Mouse (Mus musculus) intestine, embryonic 15.5 days (tissue): ENCODE data around the gene Prim2. TPM values are rescaled to one million over a fixed set of nuclear protein-coding genes. Genes with fewer than 3 reads are reported as not detected.

ENCODE experiments used
- ATAC-seq: fragments of 200-750 bp; cut with Nextera tagmentation; 2 replicates; pipeline ENCODE4 v1.8.0; 2017; ENCODE audit warnings: moderate TSS enrichment, moderate library complexity
- H3K27ac ChIP-seq: fragments of 300-500 bp; sonication (generic); 2 replicates; pipeline ENCODE4 v1.5.1; 2015; ENCODE audit warnings: mild to moderate bottlenecking, inconsistent platforms
- H3K27me3 ChIP-seq: fragments of 300-500 bp; sonication (generic); replicated peaks from 2 replicates; pipeline ENCODE4 v1.6.1; 2015; ENCODE audit warnings: inconsistent platforms
- H3K36me3 ChIP-seq: fragments of 300-500 bp; sonication (generic); 2 replicates; pipeline ENCODE4 v1.6.1; 2015; ENCODE audit warnings: inconsistent platforms
- H3K4me1 ChIP-seq: fragments of 300-500 bp; sonication (generic); replicated peaks from 2 replicates; pipeline ENCODE4 v1.6.1; 2015; ENCODE audit warnings: inconsistent platforms
- H3K4me2 ChIP-seq: fragments of 300-500 bp; sonication (generic); replicated peaks from 2 replicates; pipeline ENCODE4 v1.6.1; 2015; ENCODE audit warnings: mild to moderate bottlenecking, inconsistent platforms
- H3K4me3 ChIP-seq: fragments of 300-500 bp; sonication (generic); replicated peaks from 2 replicates; pipeline ENCODE4 v1.5.1; 2015; ENCODE audit warnings: inconsistent platforms
- H3K9ac ChIP-seq: fragments of 300-500 bp; sonication (generic); 2 replicates; pipeline ENCODE4 v1.6.1; 2015; ENCODE audit warnings: inconsistent platforms
- H3K9me3 ChIP-seq: fragments of 300-500 bp; sonication (generic); 2 replicates; pipeline ENCODE4 v1.6.1; 2016; ENCODE audit warnings: inconsistent platforms
- WGBS: fragments of 180-500 bp; shearing (Covaris S2); methylation state at CpG from one replicate; pipeline ENCODE4 v1.1.7; 2015; 5-methylcytosine and 5-hydroxymethylcytosine counted together
- polyA plus RNA-seq: library from polyadenylated mRNA; unstranded; fragments of >200 nt; fragmentation: Nextera tagmentation; extraction: Ambion mirVana; gene quantifications from 2 replicates; pipeline ENCODE4 v1.2.1, GENCODE M21; 2015

Gene Prim2
- polyA plus RNA-seq, result 29.7 and 30.8 TPM in 2 replicates

- Histone ChIP-seq H3K9me3 (no peaks in the 10 kb centered on the region), H3K4me3 (peak within 1 kb of the TSS; percentile 55), H3K36me3 (no peaks in the 10 kb centered on the region; the same call in 1 of the 2 replicates), H3K9ac (peak within 1 kb of the TSS; percentile 69), H3K27ac (peak within 1 kb of the TSS; percentile 76), H3K4me2 (peak within 1 kb of the TSS; percentile 93), H3K4me1 (peaks cover 2% of the 10 kb centered on the region; the same call in 1 of the 2 replicates), H3K27me3 (no peaks in the 10 kb centered on the region)
- ATAC-seq, result peak; percentile 93
- under 1% methylated on average over 26 of the region's 26 CpGs for WGBS
Measured at GRCm38 (mm10) chr1:33669708-33670141, at the start of gene Prim2. Gene Prim2 (minus strand): TSS chr1:33669795.

DNA sequence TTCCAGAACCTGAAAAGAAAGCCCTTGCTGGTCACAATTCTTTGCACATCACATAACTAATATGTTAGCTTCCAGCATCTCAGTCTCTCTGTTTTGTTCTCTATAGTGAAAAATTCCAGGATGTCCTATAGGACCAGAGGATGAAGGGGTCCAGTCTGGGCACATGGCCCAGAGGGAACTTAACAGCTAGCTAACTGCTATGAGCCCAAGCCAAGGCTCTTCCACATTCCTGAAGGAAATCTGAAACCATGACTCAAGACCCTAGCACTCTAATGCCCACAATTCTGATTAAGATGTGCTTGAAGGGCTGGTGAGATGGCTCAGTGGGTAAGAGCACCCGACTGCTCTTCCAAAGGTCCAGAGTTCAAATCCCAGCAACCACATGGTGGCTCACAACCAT, 48.0 kb upstream of the Prim2 start:
- no peaks in the 10 kb centered on the region for H3K36me3 ChIP-seq
- no peak overlapping the region for H3K4me2 ChIP-seq
- H3K4me3 ChIP-seq, result no peak overlapping the region
- ATAC-seq, result no peak
- no peak overlapping the region for H3K27ac ChIP-seq
- WGBS, result 90% methylated on average over 1 of the region's 1 CpGs
- H3K9me3 ChIP-seq, result no peaks in the 10 kb centered on the region
- H3K27me3 ChIP-seq, result no peaks in the 10 kb centered on the region
- no peak overlapping the region for H3K9ac ChIP-seq
- peaks cover 3% of the 10 kb centered on the region; the same call in 1 of the 2 replicates for H3K4me1 ChIP-seq

GRCm38 (mm10) chr1:33714796-33715195, 45.2 kb upstream of the Prim2 start:
- no peaks in the 10 kb centered on the region for H3K4me1 ChIP-seq
- H3K9me3 ChIP-seq, result no peaks in the 10 kb centered on the region
- H3K4me3 ChIP-seq, result no peak overlapping the region
- H3K27me3 ChIP-seq, result no peaks in the 10 kb centered on the region
- no peak overlapping the region for H3K27ac ChIP-seq
- no peak for ATAC-seq
- H3K9ac ChIP-seq, result no peak overlapping the region
- 4% methylated on average over 10 of the region's 10 CpGs for WGBS
- H3K4me2 ChIP-seq, result no peak overlapping the region
- H3K36me3 ChIP-seq, result no peaks in the 10 kb centered on the region

- WGBS, result 87% methylated on average over 5 of the region's 5 CpGs
- no peaks in the 10 kb centered on the region for H3K9me3 ChIP-seq
- ATAC-seq, result no peak
- H3K4me1 ChIP-seq, result no peaks in the 10 kb centered on the region
- no peak overlapping the region for H3K27ac ChIP-seq
- H3K9ac ChIP-seq, result no peak overlapping the region
- no peaks in the 10 kb centered on the region for H3K27me3 ChIP-seq
- no peaks in the 10 kb centered on the region for H3K36me3 ChIP-seq
- H3K4me3 ChIP-seq, result no peak overlapping the region
- H3K4me2 ChIP-seq, result no peak overlapping the region
Measured at GRCm38 (mm10) chr1:33712026-33712425, 42.4 kb upstream of the Prim2 start.

GRCm38 (mm10) chr1:33709615-33710014, 40.0 kb upstream of the Prim2 start:
- Histone ChIP-seq H3K4me1 (no peaks in the 10 kb centered on the region), H3K27me3 (no peaks in the 10 kb centered on the region), H3K4me2 (no peak overlapping the region), H3K27ac (no peak overlapping the region), H3K36me3 (no peaks in the 10 kb centered on the region), H3K9me3 (no peaks in the 10 kb centered on the region), H3K9ac (no peak overlapping the region), H3K4me3 (no peak overlapping the region)
- WGBS, result 46% methylated on average over 2 of the region's 2 CpGs
- ATAC-seq, result no peak

- no peaks in the 10 kb centered on the region for H3K27me3 ChIP-seq
- H3K4me3 ChIP-seq, result no peak overlapping the region
- no peak overlapping the region for H3K9ac ChIP-seq
- H3K9me3 ChIP-seq, result no peaks in the 10 kb centered on the region
- no peaks in the 10 kb centered on the region for H3K4me1 ChIP-seq
- no peak overlapping the region for H3K27ac ChIP-seq
- no peak overlapping the region for H3K4me2 ChIP-seq
- no peak for ATAC-seq
- WGBS, result 82% methylated on average over 3 of the region's 3 CpGs
- no peaks in the 10 kb centered on the region for H3K36me3 ChIP-seq
Measured at GRCm38 (mm10) chr1:33701244-33701643, 31.6 kb upstream of the Prim2 start.

GRCm38 (mm10) chr1:33696016-33696415, 26.4 kb upstream of the Prim2 start:
- Histone ChIP-seq H3K9ac (no peak overlapping the region), H3K36me3 (no peaks in the 10 kb centered on the region), H3K4me3 (no peak overlapping the region), H3K9me3 (no peaks in the 10 kb centered on the region), H3K27ac (no peak overlapping the region), H3K27me3 (no peaks in the 10 kb centered on the region), H3K4me2 (no peak overlapping the region), H3K4me1 (no peaks in the 10 kb centered on the region)
- ATAC-seq, result no peak
- 81% methylated on average over 2 of the region's 2 CpGs for WGBS

DNA sequence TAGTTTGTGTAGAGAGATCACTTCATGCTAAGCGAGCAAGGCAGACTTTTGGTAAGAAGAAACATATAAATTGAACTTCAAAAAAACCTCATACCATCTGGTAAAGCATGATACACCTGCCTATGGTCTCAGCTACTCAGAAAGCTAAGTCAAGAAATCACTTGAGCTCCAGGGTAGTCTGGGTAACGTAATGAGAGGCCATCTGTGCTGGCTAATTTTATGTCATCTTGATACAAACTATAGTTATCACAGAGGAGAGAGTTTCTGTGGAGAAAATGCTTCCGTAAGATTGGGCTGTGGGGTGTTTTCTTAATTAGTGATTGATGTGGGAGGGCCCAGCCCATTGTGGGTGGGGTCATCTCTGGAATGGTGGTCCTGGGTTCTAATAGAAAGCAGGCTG, 24.3 kb upstream of the Prim2 start:
- H3K9me3 ChIP-seq, result no peaks in the 10 kb centered on the region
- WGBS, result 72% methylated on average over 3 of the region's 3 CpGs
- no peak for ATAC-seq
- H3K4me1 ChIP-seq, result no peaks in the 10 kb centered on the region
- H3K9ac ChIP-seq, result no peak overlapping the region
- H3K27me3 ChIP-seq, result no peaks in the 10 kb centered on the region
- no peak overlapping the region for H3K27ac ChIP-seq
- H3K4me3 ChIP-seq, result no peak overlapping the region
- no peak overlapping the region for H3K4me2 ChIP-seq
- no peaks in the 10 kb centered on the region for H3K36me3 ChIP-seq

GRCm38 (mm10) chr1:33690087-33690448, 20.5 kb upstream of the Prim2 start:
- Histone ChIP-seq H3K4me1 (no peaks in the 10 kb centered on the region), H3K27ac (no peak overlapping the region), H3K4me2 (no peak overlapping the region), H3K27me3 (no peaks in the 10 kb centered on the region), H3K4me3 (no peak overlapping the region), H3K36me3 (no peaks in the 10 kb centered on the region), H3K9ac (no peak overlapping the region), H3K9me3 (no peaks in the 10 kb centered on the region)
- no peak for ATAC-seq
- 50% methylated on average over 4 of the region's 4 CpGs for WGBS

DNA sequence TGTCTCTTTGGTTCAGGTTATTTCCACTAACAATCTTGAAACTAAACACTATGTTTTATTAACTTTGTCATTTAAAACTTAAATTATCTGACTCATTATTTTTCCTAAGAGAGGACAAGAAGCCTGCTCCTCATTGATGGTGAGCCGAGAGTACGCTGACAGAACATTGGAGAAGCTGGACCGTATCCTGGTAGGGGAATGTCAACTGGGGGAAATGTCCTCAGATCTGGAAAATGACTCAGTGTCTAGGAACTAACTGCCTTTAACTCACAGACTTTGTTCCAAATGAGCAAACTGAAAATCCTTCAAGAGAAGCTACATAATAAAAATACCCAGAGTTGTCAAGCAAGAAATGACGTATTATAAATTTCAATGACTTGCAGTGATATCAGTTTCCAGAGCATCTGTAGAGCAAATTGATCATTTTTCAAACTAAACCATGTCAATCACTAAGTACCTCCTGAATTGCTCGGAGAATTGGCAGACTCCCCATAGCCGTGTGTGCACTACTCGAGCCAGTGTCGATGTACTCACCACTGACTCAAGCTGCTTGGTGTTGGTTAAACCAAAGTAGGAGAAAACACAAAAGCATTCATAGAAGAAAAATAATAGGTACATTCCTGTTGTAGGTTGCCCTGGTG, 20.0 kb upstream of the Prim2 start:
- H3K27me3 ChIP-seq, result no peaks in the 10 kb centered on the region
- 75% methylated on average over 8 of the region's 8 CpGs for WGBS
- no peak for ATAC-seq

DNA sequence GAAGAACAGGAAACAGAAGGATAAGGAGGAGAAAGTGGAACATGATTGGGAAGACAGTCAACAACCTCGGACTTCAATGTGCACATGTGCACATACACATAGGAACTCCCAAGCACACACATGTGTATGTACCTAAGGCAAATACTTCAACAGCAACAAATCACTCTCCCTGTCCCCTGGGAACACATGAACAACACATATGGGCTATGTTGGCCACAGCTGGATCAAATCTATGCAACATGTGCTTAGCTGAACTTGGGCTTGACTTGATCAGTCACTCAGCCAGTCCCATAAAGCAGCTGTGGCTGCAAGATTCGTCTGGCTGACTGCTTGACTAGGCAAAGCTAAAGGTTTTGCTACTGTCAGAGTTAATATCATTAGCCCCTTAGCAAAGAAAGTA, 19.2 kb upstream of the Prim2 start:
- no peak overlapping the region for H3K27ac ChIP-seq
- H3K9ac ChIP-seq, result no peak overlapping the region
- H3K36me3 ChIP-seq, result no peaks in the 10 kb centered on the region
- H3K27me3 ChIP-seq, result no peaks in the 10 kb centered on the region
- no peaks in the 10 kb centered on the region for H3K9me3 ChIP-seq
- WGBS, result 68% methylated on average over 2 of the region's 2 CpGs
- ATAC-seq, result no peak
- H3K4me2 ChIP-seq, result no peak overlapping the region
- no peak overlapping the region for H3K4me3 ChIP-seq
- H3K4me1 ChIP-seq, result no peaks in the 10 kb centered on the region

More for the DNA sequence above, 20.0 kb upstream of the Prim2 start:
- Histone ChIP-seq H3K27ac (no peak overlapping the region), H3K4me1 (no peaks in the 10 kb centered on the region), H3K4me3 (no peak overlapping the region), H3K36me3 (no peaks in the 10 kb centered on the region), H3K9me3 (no peaks in the 10 kb centered on the region), H3K4me2 (no peak overlapping the region), H3K9ac (no peak overlapping the region)

GRCm38 (mm10) chr1:33684459-33684858, 14.9 kb upstream of the Prim2 start:
- WGBS, result 76% methylated on average over 8 of the region's 8 CpGs
- no peak overlapping the region for H3K27ac ChIP-seq
- no peaks in the 10 kb centered on the region for H3K4me1 ChIP-seq
- H3K9ac ChIP-seq, result no peak overlapping the region
- H3K4me3 ChIP-seq, result no peak overlapping the region
- H3K27me3 ChIP-seq, result no peaks in the 10 kb centered on the region
- ATAC-seq, result no peak
- H3K4me2 ChIP-seq, result no peak overlapping the region
- H3K36me3 ChIP-seq, result no peaks in the 10 kb centered on the region
- no peaks in the 10 kb centered on the region for H3K9me3 ChIP-seq

DNA sequence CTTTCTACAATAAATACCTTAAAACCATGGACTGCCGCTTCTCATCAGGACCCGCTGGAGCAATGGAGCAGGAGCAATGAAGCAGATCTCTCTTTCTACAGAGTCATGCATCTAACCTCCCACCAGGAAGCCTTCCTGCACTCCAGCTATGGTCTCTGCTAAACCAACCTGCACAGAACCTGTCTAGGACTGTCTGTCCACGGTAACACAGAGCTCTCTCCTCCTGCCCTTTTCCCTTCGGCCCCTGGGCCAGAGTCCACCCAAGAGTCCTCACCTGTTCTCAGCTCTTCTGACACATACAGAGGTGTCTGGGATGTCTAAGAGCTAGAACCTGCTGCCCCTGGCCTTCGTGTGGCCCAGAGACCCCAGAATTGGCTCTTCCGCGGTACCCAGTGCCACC, 11.3 kb upstream of the Prim2 start:
- Histone ChIP-seq H3K4me3 (no peak overlapping the region), H3K9ac (no peak overlapping the region), H3K27ac (no peak overlapping the region), H3K4me1 (no peaks in the 10 kb centered on the region), H3K27me3 (no peaks in the 10 kb centered on the region), H3K36me3 (no peaks in the 10 kb centered on the region), H3K4me2 (no peak overlapping the region), H3K9me3 (no peaks in the 10 kb centered on the region)
- WGBS, result 88% methylated on average over 7 of the region's 7 CpGs
- no peak for ATAC-seq
